ENCODE assay signal across 10 mouse cellular contexts in genomic region chr5:139429818-139430341, GRCm38 (mm10). TPM values are rescaled to one million over a fixed set of nuclear protein-coding genes. Genes with fewer than 3 reads are reported as not detected.
A peak's percentile ranks its signal among the peaks of the same experiment; 100 is the strongest.
DNase-seq lines count a peak whose midpoint lies in the region; ATAC-seq lines count a peak whose summit lies in the region.
"Had no signal": no experiment of that assay in that cellular context is flagged by ENCODE, and none has a peak within 500 bp of the region (broad histone marks: within the 10 kb centered on the region; RNA-seq: fewer than 3 reads in every experiment).

No protein-coding gene starts in this region.

- peaks cover 52% of the 10 kb centered on the region for H3K4me1 ChIP-seq in midbrain, embryonic 10.5 days
- H3K4me1 ChIP-seq in midbrain, embryonic 11.5 days (ENCODE audit: control insufficient read depth, insufficient read depth, low read length), result peaks cover 9% of the 10 kb centered on the region
- peaks cover 14% of the 10 kb centered on the region; the same call in 1 of the 2 replicates for H3K4me1 ChIP-seq in stomach, embryonic 16.5 days (ENCODE audit: control insufficient read depth, insufficient read depth, low read length)
- H3K4me1 ChIP-seq in heart, embryonic 10.5 days, result peaks cover 12% of the 10 kb centered on the region

- WGBS in midbrain, embryonic 10.5 days, result 74% methylated on average over 12 of the region's 12 CpGs
- 72% methylated on average over 12 of the region's 12 CpGs for WGBS in midbrain, embryonic 11.5 days
- 28% methylated on average over 12 of the region's 12 CpGs for WGBS in stomach, embryonic 16.5 days
- 62% methylated on average over 12 of the region's 12 CpGs for WGBS in heart, embryonic 10.5 days

- H3K27me3 ChIP-seq in midbrain, embryonic 10.5 days (ENCODE audit: low read depth, poor library complexity, severe bottlenecking), result no peaks in the 10 kb centered on the region
- H3K27me3 ChIP-seq in midbrain, embryonic 11.5 days (ENCODE audit: control insufficient read depth, insufficient read depth, low read length), result no peaks in the 10 kb centered on the region
- no peaks in the 10 kb centered on the region for H3K27me3 ChIP-seq in stomach, embryonic 16.5 days (ENCODE audit: control insufficient read depth, insufficient read depth, low read length)
- peaks cover 66% of the 10 kb centered on the region for H3K27me3 ChIP-seq in heart, embryonic 10.5 days (ENCODE audit: insufficient read depth, poor library complexity, severe bottlenecking)
- H3K27me3 ChIP-seq: embryonic facial prominence, embryonic 13.5 days had no signal

- H3K9me3 ChIP-seq in midbrain, embryonic 10.5 days (replicated peaks), result no peaks in the 10 kb centered on the region
- no peaks in the 10 kb centered on the region for H3K9me3 ChIP-seq in midbrain, embryonic 11.5 days (ENCODE audit: control insufficient read depth, low read length)
- H3K9me3 ChIP-seq in stomach, embryonic 16.5 days (replicated peaks; ENCODE audit: control insufficient read depth, low read length), result no peaks in the 10 kb centered on the region
- H3K9me3 ChIP-seq in heart, embryonic 10.5 days, result no peaks in the 10 kb centered on the region
- H3K9me3 ChIP-seq: embryonic facial prominence, embryonic 13.5 days; heart, embryonic 15.5 days had no signal

- no peak overlapping the region for H3K4me3 ChIP-seq in midbrain, embryonic 10.5 days
- H3K4me3 ChIP-seq in midbrain, embryonic 11.5 days (ENCODE audit: low read depth, low read length), result no peak overlapping the region
- H3K4me3 ChIP-seq in stomach, embryonic 16.5 days (replicated peaks; ENCODE audit: low read length), result no peak overlapping the region
- no peak overlapping the region for H3K4me3 ChIP-seq in heart, embryonic 10.5 days
- H3K4me3 ChIP-seq: embryonic facial prominence, embryonic 13.5 days; heart, embryonic 15.5 days had no signal

- no peak overlapping the region for H3K4me2 ChIP-seq in midbrain, embryonic 11.5 days
- H3K4me2 ChIP-seq in stomach, embryonic 16.5 days (ENCODE audit: low read depth, low read length), result no peak overlapping the region
- H3K4me2 ChIP-seq: embryonic facial prominence, embryonic 13.5 days; heart, embryonic 15.5 days had no signal

- no peak for ATAC-seq in midbrain, embryonic 11.5 days (ENCODE audit: low FRiP score)
- peak; percentile 49; the same call in 1 of the 2 replicates for ATAC-seq in stomach, embryonic 16.5 days (ENCODE audit: insufficient read depth, low FRiP score)

- no peak for DNase-seq in midbrain, embryonic 10.5 days (ENCODE audit: low spot score)
- no peak for DNase-seq in midbrain, embryonic 11.5 days (ENCODE audit: low spot score, missing footprints)
- peak; percentile 22 for DNase-seq in gonadal fat pad, adult 2 months (ENCODE audit: low read depth)
- peak; percentile 28 to 60 for DNase-seq in kidney, postnatal 36 days
- DNase-seq in adrenal gland, postnatal 36 days, result no peak
- no peak for DNase-seq in right cerebral cortex, adult 18-20 months
- DNase-seq in heart, embryonic 10.5 days (ENCODE audit: low spot score), result no peak

- H3K36me3 ChIP-seq in midbrain, embryonic 10.5 days, result peaks cover 8% of the 10 kb centered on the region
- H3K36me3 ChIP-seq in midbrain, embryonic 11.5 days (ENCODE audit: control insufficient read depth, insufficient read depth, low read length), result no peaks in the 10 kb centered on the region
- H3K36me3 ChIP-seq in stomach, embryonic 16.5 days (ENCODE audit: control insufficient read depth, insufficient read depth, low read length), result no peaks in the 10 kb centered on the region
- H3K36me3 ChIP-seq in heart, embryonic 10.5 days, result peaks cover 2% of the 10 kb centered on the region; the same call in 1 of the 2 replicates
- H3K36me3 ChIP-seq: heart, embryonic 15.5 days had no signal

- H3K27ac ChIP-seq in midbrain, embryonic 10.5 days (replicated peaks), result peak overlapping the region; percentile 49; the same call in 1 of the 2 replicates
- no peak overlapping the region for H3K27ac ChIP-seq in midbrain, embryonic 11.5 days (ENCODE audit: low read depth, low read length)
- peak overlapping the region; percentile 58; the same call in 1 of the 2 replicates for H3K27ac ChIP-seq in stomach, embryonic 16.5 days (ENCODE audit: low read length)
- no peak overlapping the region for H3K27ac ChIP-seq in heart, embryonic 10.5 days
- H3K27ac ChIP-seq: embryonic facial prominence, embryonic 13.5 days; heart, embryonic 15.5 days had no signal

- H3K9ac ChIP-seq in midbrain, embryonic 11.5 days (ENCODE audit: low read length), result no peak overlapping the region
- peak overlapping the region; percentile 39; the same call in 1 of the 2 replicates for H3K9ac ChIP-seq in stomach, embryonic 16.5 days (ENCODE audit: low read length)
- H3K9ac ChIP-seq: embryonic facial prominence, embryonic 13.5 days; heart, embryonic 15.5 days had no signal

RNA-seq across cellular contexts. Expression of gene Gper1, which starts 6.9 kb away (rescaled TPM):
- 0.77 and 2.5 TPM in 2 replicates for polyA plus RNA-seq in midbrain, embryonic 10.5 days (2016; fragmentation: Nextera tagmentation; extraction: Ambion mirVana)
- polyA plus RNA-seq in midbrain, embryonic 11.5 days (2014; fragmentation: Nextera tagmentation; extraction: Ambion mirVana), result 1.9 and 2.5 TPM in 2 replicates
- polyA plus RNA-seq in gonadal fat pad, adult 2 months (2012; rRNA removed), result 11.0 and 12.3 TPM in 2 replicates
- 2.9 and 3.6 TPM in 2 replicates for polyA plus RNA-seq in stomach, embryonic 16.5 days (2015; fragmentation: Nextera tagmentation; extraction: Ambion mirVana)
- 1 to 10 TPM; 2.8 to 4.7 TPM for total RNA-seq in adrenal gland, postnatal 36 days (2021)
- 0.26 and 0.36 TPM in 2 replicates for polyA plus RNA-seq in heart, embryonic 10.5 days (2016; fragmentation: Nextera tagmentation; extraction: Ambion mirVana)

RNA-seq across cellular contexts. Expression of gene C130050O18Rik, which starts 24.8 kb away (rescaled TPM):
- polyA plus RNA-seq in midbrain, embryonic 10.5 days (2016; fragmentation: Nextera tagmentation; extraction: Ambion mirVana), result 0.32 and 0.39 TPM in 2 replicates
- polyA plus RNA-seq in midbrain, embryonic 11.5 days (2014; fragmentation: Nextera tagmentation; extraction: Ambion mirVana), result 0.12 and 0.29 TPM in 2 replicates
- 1.4 and 1.6 TPM in 2 replicates for polyA plus RNA-seq in gonadal fat pad, adult 2 months (2012; rRNA removed)
- 0.80 and 1.2 TPM in 2 replicates for polyA plus RNA-seq in stomach, embryonic 16.5 days (2015; fragmentation: Nextera tagmentation; extraction: Ambion mirVana)
- total RNA-seq in adrenal gland, postnatal 36 days (2021), result under 1 TPM; 0.49 to 0.79 TPM
- 0.28 and 0.45 TPM in 2 replicates for polyA plus RNA-seq in heart, embryonic 10.5 days (2016; fragmentation: Nextera tagmentation; extraction: Ambion mirVana)

RNA-seq across cellular contexts. Expression of gene 3110082I17Rik, which starts 30.4 kb away (rescaled TPM):
- 56.6 and 64.7 TPM in 2 replicates for polyA plus RNA-seq in midbrain, embryonic 10.5 days (2016; fragmentation: Nextera tagmentation; extraction: Ambion mirVana)
- 33.5 and 34.1 TPM in 2 replicates for polyA plus RNA-seq in midbrain, embryonic 11.5 days (2014; fragmentation: Nextera tagmentation; extraction: Ambion mirVana)
- polyA plus RNA-seq in gonadal fat pad, adult 2 months (2012; rRNA removed), result 13.1 and 13.3 TPM in 2 replicates
- polyA plus RNA-seq in stomach, embryonic 16.5 days (2015; fragmentation: Nextera tagmentation; extraction: Ambion mirVana), result 35.2 and 35.7 TPM in 2 replicates
- 10 to 100 TPM; 11.9 to 12.3 TPM for total RNA-seq in adrenal gland, postnatal 36 days (2021)
- 29.2 and 40.9 TPM in 2 replicates for polyA plus RNA-seq in heart, embryonic 10.5 days (2016; fragmentation: Nextera tagmentation; extraction: Ambion mirVana)

RNA-seq across cellular contexts. Expression of gene Gpr146, which starts 52.4 kb away (rescaled TPM):
- 1.7 and 2.0 TPM in 2 replicates for polyA plus RNA-seq in midbrain, embryonic 10.5 days (2016; fragmentation: Nextera tagmentation; extraction: Ambion mirVana)
- polyA plus RNA-seq in midbrain, embryonic 11.5 days (2014; fragmentation: Nextera tagmentation; extraction: Ambion mirVana), result 1.5 and 2.7 TPM in 2 replicates
- polyA plus RNA-seq in gonadal fat pad, adult 2 months (2012; rRNA removed), result 28.6 and 37.7 TPM in 2 replicates
- 3.1 and 4.2 TPM in 2 replicates for polyA plus RNA-seq in stomach, embryonic 16.5 days (2015; fragmentation: Nextera tagmentation; extraction: Ambion mirVana)
- total RNA-seq in adrenal gland, postnatal 36 days (2021), result 10 to 100 TPM; 15.2 to 17.9 TPM
- polyA plus RNA-seq in heart, embryonic 10.5 days (2016; fragmentation: Nextera tagmentation; extraction: Ambion mirVana), result 5.6 and 5.7 TPM in 2 replicates

RNA-seq across cellular contexts. Expression of gene Zfand2a, which starts 54.5 kb away (rescaled TPM):
- polyA plus RNA-seq in midbrain, embryonic 10.5 days (2016; fragmentation: Nextera tagmentation; extraction: Ambion mirVana), result 9.1 and 12.2 TPM in 2 replicates
- 4.4 and 6.9 TPM in 2 replicates for polyA plus RNA-seq in midbrain, embryonic 11.5 days (2014; fragmentation: Nextera tagmentation; extraction: Ambion mirVana)
- polyA plus RNA-seq in gonadal fat pad, adult 2 months (2012; rRNA removed), result 22.3 and 26.0 TPM in 2 replicates
- polyA plus RNA-seq in stomach, embryonic 16.5 days (2015; fragmentation: Nextera tagmentation; extraction: Ambion mirVana), result 7.1 and 8.2 TPM in 2 replicates
- total RNA-seq in adrenal gland, postnatal 36 days (2021), result 10 to 100 TPM; 28.6 to 34.9 TPM
- 10.7 and 12.6 TPM in 2 replicates for polyA plus RNA-seq in heart, embryonic 10.5 days (2016; fragmentation: Nextera tagmentation; extraction: Ambion mirVana)

Comparison
In these comparisons a context has a peak if more than half of its experiments do, and no peak if none do; other contexts are left out.
1. H3K27ac ChIP-seq: peak in midbrain, embryonic 10.5 days (single experiment) and stomach, embryonic 16.5 days (single experiment); none in midbrain, embryonic 11.5 days (single experiment) and heart, embryonic 10.5 days (single experiment).
2. DNase-seq: peak in gonadal fat pad, adult 2 months (single experiment) and kidney, postnatal 36 days (2 of 2); none in midbrain, embryonic 10.5 days (single experiment), midbrain, embryonic 11.5 days (single experiment), adrenal gland, postnatal 36 days (0 of 2), right cerebral cortex, adult 18-20 months (single experiment) and heart, embryonic 10.5 days (single experiment).